Mouse (Mus musculus) intestine, embryonic 15.5 days (tissue): Measurements from ENCODE around the gene Cs. TPM values are rescaled to one million over a fixed set of nuclear protein-coding genes. Genes with fewer than 3 reads are reported as not detected.

Experiments used
- ATAC-seq: fragments of 200-750 bp; cut with Nextera tagmentation; 2 replicates; pipeline ENCODE4 v1.8.0; 2017; ENCODE audit warnings: moderate TSS enrichment, moderate library complexity
- H3K27ac ChIP-seq: fragments of 300-500 bp; sonication (generic); 2 replicates; pipeline ENCODE4 v1.5.1; 2015; ENCODE audit warnings: mild to moderate bottlenecking, inconsistent platforms
- H3K27me3 ChIP-seq: fragments of 300-500 bp; sonication (generic); replicated peaks from 2 replicates; pipeline ENCODE4 v1.6.1; 2015; ENCODE audit warnings: inconsistent platforms
- H3K36me3 ChIP-seq: fragments of 300-500 bp; sonication (generic); 2 replicates; pipeline ENCODE4 v1.6.1; 2015; ENCODE audit warnings: inconsistent platforms
- H3K4me1 ChIP-seq: fragments of 300-500 bp; sonication (generic); replicated peaks from 2 replicates; pipeline ENCODE4 v1.6.1; 2015; ENCODE audit warnings: inconsistent platforms
- H3K4me2 ChIP-seq: fragments of 300-500 bp; sonication (generic); replicated peaks from 2 replicates; pipeline ENCODE4 v1.6.1; 2015; ENCODE audit warnings: mild to moderate bottlenecking, inconsistent platforms
- H3K4me3 ChIP-seq: fragments of 300-500 bp; sonication (generic); replicated peaks from 2 replicates; pipeline ENCODE4 v1.5.1; 2015; ENCODE audit warnings: inconsistent platforms
- H3K9ac ChIP-seq: fragments of 300-500 bp; sonication (generic); 2 replicates; pipeline ENCODE4 v1.6.1; 2015; ENCODE audit warnings: inconsistent platforms
- H3K9me3 ChIP-seq: fragments of 300-500 bp; sonication (generic); 2 replicates; pipeline ENCODE4 v1.6.1; 2016; ENCODE audit warnings: inconsistent platforms
- WGBS: fragments of 180-500 bp; shearing (Covaris S2); methylation state at CpG from one replicate; pipeline ENCODE4 v1.1.7; 2015; 5-methylcytosine and 5-hydroxymethylcytosine counted together
- polyA plus RNA-seq: library from polyadenylated mRNA; unstranded; fragments of >200 nt; fragmentation: Nextera tagmentation; extraction: Ambion mirVana; gene quantifications from 2 replicates; pipeline ENCODE4 v1.2.1, GENCODE M21; 2015

Cs gene
- polyA plus RNA-seq, 1 experiment from 2014 or later: 269 TPM

- peak overlapping the region; percentile 64 for H3K4me3 ChIP-seq
- H3K4me1 ChIP-seq: peaks cover 15% of the 10 kb centered on the region
- H3K27ac ChIP-seq: peak overlapping the region; percentile 95
- peak overlapping the region; percentile 75 for H3K9ac ChIP-seq
- no peak for ATAC-seq
- peak overlapping the region; percentile 93 for H3K4me2 ChIP-seq
- WGBS: under 1% methylated on average over 9 of the region's 9 CpGs
- H3K27me3 ChIP-seq: no peaks in the 10 kb centered on the region
- H3K9me3 ChIP-seq: no peaks in the 10 kb centered on the region
- H3K36me3 ChIP-seq: no peaks in the 10 kb centered on the region
These were observed 31.6 kb downstream of the Cs start for GRCm38 (mm10) chr10:128369218-128369543.

- Histone ChIP-seq H3K4me3 (peak overlapping the region; percentile 64; the same call in 1 of the 2 replicates), H3K4me2 (peak overlapping the region; percentile 93), H3K4me1 (peaks cover 15% of the 10 kb centered on the region), H3K27me3 (no peaks in the 10 kb centered on the region), H3K27ac (peak overlapping the region; percentile 95), H3K36me3 (no peaks in the 10 kb centered on the region), H3K9me3 (no peaks in the 10 kb centered on the region), H3K9ac (no peak overlapping the region)
- ATAC-seq: no peak
- WGBS: 63% methylated on average over 6 of the region's 6 CpGs
These were observed 32.1 kb downstream of the Cs start for GRCm38 (mm10) chr10:128369599-128369998.

- 66% methylated on average over 6 of the region's 6 CpGs for WGBS
These were observed 32.5 kb downstream of the Cs start for GRCm38 (mm10) chr10:128370021-128370420.

GRCm38 (mm10) chr10:128370601-128371000 lies 33.1 kb downstream of the Cs start:
- peak; percentile 22; the same call in 1 of the 2 replicates for ATAC-seq
- Histone ChIP-seq H3K4me2 (no peak overlapping the region), H3K36me3 (no peaks in the 10 kb centered on the region), H3K27ac (no peak overlapping the region), H3K9ac (no peak overlapping the region), H3K4me1 (peaks cover 15% of the 10 kb centered on the region), H3K9me3 (no peaks in the 10 kb centered on the region), H3K27me3 (no peaks in the 10 kb centered on the region), H3K4me3 (no peak overlapping the region)
- 38% methylated on average over 4 of the region's 4 CpGs for WGBS

More at GRCm38 (mm10) chr10:128370021-128370420, 32.5 kb downstream of the Cs start:
- H3K36me3 ChIP-seq: no peaks in the 10 kb centered on the region
- H3K27me3 ChIP-seq: no peaks in the 10 kb centered on the region
- no peak overlapping the region for H3K4me3 ChIP-seq
- no peak overlapping the region for H3K9ac ChIP-seq
- H3K9me3 ChIP-seq: no peaks in the 10 kb centered on the region
- H3K4me2 ChIP-seq: no peak overlapping the region
- H3K27ac ChIP-seq: no peak overlapping the region
- no peak for ATAC-seq
- peaks cover 15% of the 10 kb centered on the region for H3K4me1 ChIP-seq

- no peak for ATAC-seq
- H3K9ac ChIP-seq: no peak overlapping the region
- no peak overlapping the region for H3K4me3 ChIP-seq
- H3K36me3 ChIP-seq: no peaks in the 10 kb centered on the region
- H3K4me2 ChIP-seq: no peak overlapping the region
- WGBS: 84% methylated on average over 5 of the region's 5 CpGs
- H3K4me1 ChIP-seq: peaks cover 15% of the 10 kb centered on the region
- no peak overlapping the region for H3K27ac ChIP-seq
- no peaks in the 10 kb centered on the region for H3K9me3 ChIP-seq
- no peaks in the 10 kb centered on the region for H3K27me3 ChIP-seq
These were observed 34.6 kb downstream of the Cs start for GRCm38 (mm10) chr10:128372142-128372541.

GRCm38 (mm10) chr10:128372989-128373748 lies 35.6 kb downstream of the Cs start:
- Histone ChIP-seq H3K36me3 (no peaks in the 10 kb centered on the region), H3K27me3 (no peaks in the 10 kb centered on the region), H3K27ac (0 out of 2 replicates have a peak overlapping the region, but pooled peaks have one; percentile 13), H3K9me3 (no peaks in the 10 kb centered on the region), H3K4me2 (no peak overlapping the region), H3K4me1 (peaks cover 11% of the 10 kb centered on the region), H3K4me3 (no peak overlapping the region), H3K9ac (no peak overlapping the region)
- WGBS: 69% methylated on average over 6 of the region's 6 CpGs
- no peak for ATAC-seq

GRCm38 (mm10) chr10:128374393-128374792 lies 36.9 kb downstream of the Cs start:
- no peak overlapping the region for H3K4me3 ChIP-seq
- no peak overlapping the region for H3K27ac ChIP-seq
- H3K9ac ChIP-seq: no peak overlapping the region
- H3K9me3 ChIP-seq: no peaks in the 10 kb centered on the region
- no peak overlapping the region for H3K4me2 ChIP-seq
- H3K4me1 ChIP-seq: peaks cover 18% of the 10 kb centered on the region
- ATAC-seq: no peak
- no peaks in the 10 kb centered on the region for H3K27me3 ChIP-seq
- peaks cover 3% of the 10 kb centered on the region; the same call in 1 of the 2 replicates for H3K36me3 ChIP-seq
- WGBS: 76% methylated on average over 6 of the region's 6 CpGs

- ATAC-seq: no peak
- Histone ChIP-seq H3K27ac (peak overlapping the region; percentile 94), H3K4me3 (peak overlapping the region; percentile 94), H3K9me3 (no peaks in the 10 kb centered on the region), H3K4me1 (peaks cover 15% of the 10 kb centered on the region), H3K36me3 (peaks cover 13% of the 10 kb centered on the region), H3K27me3 (no peaks in the 10 kb centered on the region), H3K4me2 (peak overlapping the region; percentile 92), H3K9ac (peak overlapping the region; percentile 99)
- WGBS: 46% methylated on average over 4 of the region's 4 CpGs
These were observed 38.5 kb downstream of the Cs start for GRCm38 (mm10) chr10:128376099-128376454.

- peak; percentile 96 for ATAC-seq
- peak within 1 kb of the TSS; percentile 94 for H3K4me3 ChIP-seq
- H3K4me1 ChIP-seq: peaks cover 15% of the 10 kb centered on the region
- H3K9ac ChIP-seq: peak within 1 kb of the TSS; percentile 99
- peak within 1 kb of the TSS; percentile 94 for H3K27ac ChIP-seq
- WGBS: under 1% methylated on average over 42 of the region's 73 CpGs
- peaks cover 16% of the 10 kb centered on the region for H3K36me3 ChIP-seq
- peak within 1 kb of the TSS; percentile 92 for H3K4me2 ChIP-seq
- no peaks in the 10 kb centered on the region for H3K27me3 ChIP-seq
- no peaks in the 10 kb centered on the region for H3K9me3 ChIP-seq
These were observed 39.1 kb downstream of the Cs start, which contains the start of gene Ankrd52 for GRCm38 (mm10) chr10:128376455-128377211. TSS of gene Ankrd52 (plus strand) at chr10:128377115.

GRCm38 (mm10) chr10:128377222-128377939 lies 39.8 kb downstream of the Cs start:
- Histone ChIP-seq H3K9ac (peak overlapping the region; percentile 99), H3K27ac (peak overlapping the region; percentile 94), H3K4me3 (peak overlapping the region; percentile 94), H3K4me1 (peaks cover 15% of the 10 kb centered on the region), H3K36me3 (peaks cover 24% of the 10 kb centered on the region), H3K4me2 (peak overlapping the region; percentile 92), H3K9me3 (no peaks in the 10 kb centered on the region), H3K27me3 (no peaks in the 10 kb centered on the region)
- WGBS: under 1% methylated on average over 47 of the region's 47 CpGs
- peak; percentile 74 for ATAC-seq

- peaks cover 30% of the 10 kb centered on the region for H3K36me3 ChIP-seq
- peak overlapping the region; percentile 92 for H3K4me2 ChIP-seq
- peak overlapping the region; percentile 94 for H3K4me3 ChIP-seq
- peak overlapping the region; percentile 94; the same call in 1 of the 2 replicates for H3K27ac ChIP-seq
- H3K4me1 ChIP-seq: peaks cover 15% of the 10 kb centered on the region
- H3K9ac ChIP-seq: peak overlapping the region; percentile 99
- no peak for ATAC-seq
- H3K27me3 ChIP-seq: no peaks in the 10 kb centered on the region
- no peaks in the 10 kb centered on the region for H3K9me3 ChIP-seq
- WGBS: 52% methylated on average over 14 of the region's 14 CpGs
These were observed 40.5 kb downstream of the Cs start for GRCm38 (mm10) chr10:128377940-128378448.

GRCm38 (mm10) chr10:128378462-128378861 lies 40.9 kb downstream of the Cs start:
- H3K4me2 ChIP-seq: peak overlapping the region; percentile 92
- H3K27me3 ChIP-seq: no peaks in the 10 kb centered on the region
- peaks cover 15% of the 10 kb centered on the region for H3K4me1 ChIP-seq
- H3K9ac ChIP-seq: peak overlapping the region; percentile 99
- no peak overlapping the region for H3K4me3 ChIP-seq
- H3K36me3 ChIP-seq: peaks cover 34% of the 10 kb centered on the region
- H3K9me3 ChIP-seq: no peaks in the 10 kb centered on the region
- no peak for ATAC-seq
- H3K27ac ChIP-seq: no peak overlapping the region
- WGBS: 72% methylated on average over 3 of the region's 3 CpGs
